Mouse (Mus musculus) E14TG2a.4 (cell line): ENCODE data around the gene Akt2.

Source experiments
- CTCF ChIP-seq: conservative IDR thresholded peaks from 2 replicates; pipeline ENCODE4 v1.5.1; 2014; ENCODE audit warnings: low read length
- NANOG ChIP-seq: IDR thresholded peaks from 2 replicates; pipeline ENCODE4 v1.6.1; 2014; ENCODE audit warnings: borderline replicate concordance, low read length, mixed read lengths
- POU5F1 ChIP-seq: IDR thresholded peaks from 2 replicates; pipeline ENCODE4 v1.6.1; 2014; ENCODE audit warnings: low read length, borderline replicate concordance

GRCm38 (mm10) chr7:27622234-27622633, 30.9 kb downstream of the Akt2 start:
- no peak for TF ChIP-seq CTCF
- peak; percentile 91 for TF ChIP-seq NANOG
- no peak; the same call in 1 of the 2 replicates for TF ChIP-seq POU5F1
